Mouse (Mus musculus): ENCODE results near the gene Ahsg. TPM values are rescaled to one million over a fixed set of nuclear protein-coding genes. Genes with fewer than 3 reads are reported as not detected.

Gene Ahsg
- total and polyA plus RNA-seq, 3 experiments = 0.43 TPM; not detected in 2

- Histone ChIP-seq H3K4me2 (ENCODE audit: insufficient read depth, low read depth, poor library complexity, severe bottlenecking) (no peak overlapping the region), H3K4me1 (ENCODE audit: control insufficient read depth in 1 of 2, insufficient read depth in 2 of 2) (peaks cover 0 to 21% of the 10 kb centered on the region in 2 experiments; a peak in 2 of 4 replicates), H3K27me3 (replicated peaks) (no peaks in the 10 kb centered on the region), H3K36me3 (replicated peaks in 1 of 2; ENCODE audit: control insufficient read depth in 1 of 2, insufficient read depth in 1 of 2, low read length in 1 of 2) (no peaks in the 10 kb centered on the region), H3K79me2 (replicated peaks; ENCODE audit: control insufficient read depth, extremely low read depth, insufficient read depth, poor library complexity, severe bottlenecking) (no peaks in the 10 kb centered on the region), H3K9me3 (replicated peaks; ENCODE audit: low read length) (no peaks in the 10 kb centered on the region), H3K27ac (ENCODE audit: insufficient read depth, low read depth) (no peak overlapping the region), H3K9ac (ENCODE audit: insufficient read depth, low read depth) (no peak overlapping the region), H3K4me3 (replicated peaks in 1 of 3; ENCODE audit: low read depth in 2 of 3, low read length in 2 of 3, poor library complexity in 1 of 3) (no peak overlapping the region)
- TF ChIP-seq JUN (IDR thresholded peaks at IDR 0.05; ENCODE audit: insufficient read depth, low read depth, low read length) (no peak), ELF1 (IDR thresholded peaks at IDR 0.05; ENCODE audit: low read depth, low read length) (no peak), JUND (conservative IDR thresholded peaks at IDR 0.05; ENCODE audit: low read depth, low read length) (no peak), PAX5 (IDR thresholded peaks at IDR 0.05; ENCODE audit: low read length) (no peak), KAT2A (IDR thresholded peaks at IDR 0.05; ENCODE audit: insufficient replicate concordance, low read length) (no peak), IRF4 (IDR thresholded peaks at IDR 0.05; ENCODE audit: low read depth, low read length) (no peak), SIN3A (IDR thresholded peaks at IDR 0.05; ENCODE audit: low read length) (no peak), CTCF (conservative IDR thresholded peaks at IDR 0.05 in 1 of 2, IDR thresholded peaks at IDR 0.05 in 1 of 2; ENCODE audit: low read depth in 2 of 2, low read length in 2 of 2) (no peak), NELFE (IDR thresholded peaks at IDR 0.05; ENCODE audit: low read depth, low read length) (no peak), RAD21 (IDR thresholded peaks at IDR 0.05; ENCODE audit: low read depth, low read length) (no peak), USF1 (IDR thresholded peaks at IDR 0.05; ENCODE audit: low read depth, low read length) (no peak), CHD2 (IDR thresholded peaks at IDR 0.05; ENCODE audit: low read length) (no peak), MYC (IDR thresholded peaks at IDR 0.05; ENCODE audit: low read depth, low read length) (no peak), ZNF384 (IDR thresholded peaks at IDR 0.05; ENCODE audit: low read depth, low read length) (no peak), POLR2A (IDR thresholded peaks at IDR 0.05; ENCODE audit: low read depth, low read length) (no peak), TBP (conservative IDR thresholded peaks at IDR 0.05; ENCODE audit: low read depth, low read length) (no peak)
- no peak for DNase-seq (ENCODE audit: extremely low read depth)
- in situ Hi-C loops (cut with MboI; ENCODE audit: low pct_ligation_motif_present, low pct_unique_long_range_greater_than_20kb, low sequenced_read_pairs) (no loop called here), dilution Hi-C loops (cut with MboI; ENCODE audit: extremely low pct_ligation_motif_present, extremely low pct_unique_long_range_greater_than_20kb, low sequenced_read_pairs) (no loop called here)
Measured at GRCm38 (mm10) chr16:22921761-22922160, 30.7 kb downstream of the Ahsg start.

- H3K9ac ChIP-seq (ENCODE audit: insufficient read depth, low read depth) = no peak overlapping the region
- DNase-seq (ENCODE audit: extremely low read depth) = no peak
- in situ Hi-C loops (cut with MboI; ENCODE audit: low pct_ligation_motif_present, low pct_unique_long_range_greater_than_20kb, low sequenced_read_pairs) = no loop called here
Measured at GRCm38 (mm10) chr16:22922433-22922832, 31.4 kb downstream of the Ahsg start.

More at GRCm38 (mm10) chr16:22922433-22922832, 31.4 kb downstream of the Ahsg start:
- H3K36me3 ChIP-seq (replicated peaks in 1 of 2; ENCODE audit: control insufficient read depth in 1 of 2, insufficient read depth in 1 of 2, low read length in 1 of 2) = no peaks in the 10 kb centered on the region
- H3K4me3 ChIP-seq (replicated peaks in 1 of 3; ENCODE audit: low read depth in 2 of 3, low read length in 2 of 3, poor library complexity in 1 of 3) = no peak overlapping the region
- no peaks in the 10 kb centered on the region for H3K27me3 ChIP-seq (replicated peaks)
- H3K4me1 ChIP-seq (ENCODE audit: control insufficient read depth in 1 of 2, insufficient read depth in 2 of 2) = peaks cover 0 to 21% of the 10 kb centered on the region in 2 experiments; a peak in 2 of 4 replicates
- H3K79me2 ChIP-seq (replicated peaks; ENCODE audit: control insufficient read depth, extremely low read depth, insufficient read depth, poor library complexity, severe bottlenecking) = no peaks in the 10 kb centered on the region
- TF ChIP-seq USF2 (conservative IDR thresholded peaks at IDR 0.05; ENCODE audit: low read depth, low read length) (no peak), JUND (conservative IDR thresholded peaks at IDR 0.05; ENCODE audit: low read depth, low read length) (no peak), SMC3 (IDR thresholded peaks at IDR 0.05; ENCODE audit: low read depth, low read length) (no peak), TBP (conservative IDR thresholded peaks at IDR 0.05; ENCODE audit: low read depth, low read length) (no peak), CHD2 (IDR thresholded peaks at IDR 0.05; ENCODE audit: low read length) (no peak), ZMIZ1 (IDR thresholded peaks at IDR 0.05; ENCODE audit: low read depth, low read length) (no peak), BHLHE40 (IDR thresholded peaks at IDR 0.05; ENCODE audit: low read depth, low read length) (no peak)
- H3K27ac ChIP-seq (ENCODE audit: insufficient read depth, low read depth) = no peak overlapping the region
- dilution Hi-C loops (cut with MboI; ENCODE audit: extremely low pct_ligation_motif_present, extremely low pct_unique_long_range_greater_than_20kb, low sequenced_read_pairs) = no loop called here
- no peaks in the 10 kb centered on the region for H3K9me3 ChIP-seq (replicated peaks; ENCODE audit: low read length)
- no peak overlapping the region for H3K4me2 ChIP-seq (ENCODE audit: insufficient read depth, low read depth, poor library complexity, severe bottlenecking)

Data from CH12.LX (cell line).